Mouse (Mus musculus) forebrain, embryonic 12.5 days (tissue): Measurements from ENCODE around the gene Itk. TPM values are rescaled to one million over a fixed set of nuclear protein-coding genes. Genes with fewer than 3 reads are reported as not detected.

ENCODE experiments used
- ATAC-seq: fragments of 200-750 bp; cut with Nextera tagmentation; 2 replicates; pipeline ENCODE4 v1.8.0; 2017; ENCODE audit warnings: moderate TSS enrichment; ENCODE audit not compliant: low FRiP score
- H3K27ac ChIP-seq: fragments of 300-500 bp; sonication (generic); 2 replicates; pipeline ENCODE4 v1.5.1; 2016; ENCODE audit warnings: mild to moderate bottlenecking
- H3K27me3 ChIP-seq: fragments of 300-500 bp; sonication (generic); 2 replicates; pipeline ENCODE4 v1.6.1; 2016; ENCODE audit warnings: mild to moderate bottlenecking
- H3K36me3 ChIP-seq: fragments of 300-500 bp; sonication (generic); replicated peaks from 2 replicates; pipeline ENCODE4 v1.6.1; 2016; ENCODE audit warnings: mild to moderate bottlenecking
- H3K4me1 ChIP-seq: fragments of 300-500 bp; sonication (generic); 2 replicates; pipeline ENCODE4 v1.6.1; 2016
- H3K4me2 ChIP-seq: fragments of 300-500 bp; sonication (generic); 2 replicates; pipeline ENCODE4 v1.6.1; 2016; ENCODE audit warnings: mild to moderate bottlenecking, moderate library complexity
- H3K4me3 ChIP-seq: fragments of 300-500 bp; sonication (generic); replicated peaks from 2 replicates; pipeline ENCODE4 v1.5.1; 2016; ENCODE audit warnings: mild to moderate bottlenecking
- H3K9ac ChIP-seq: fragments of 300-500 bp; sonication (generic); 2 replicates; pipeline ENCODE4 v1.6.1; 2016; ENCODE audit warnings: mild to moderate bottlenecking
- H3K9me3 ChIP-seq: fragments of 300-500 bp; sonication (generic); 2 replicates; pipeline ENCODE4 v1.6.1; 2016
- WGBS: fragments of 180-500 bp; shearing (Covaris S2); methylation state at CpG from one replicate; pipeline ENCODE4 v1.1.7; 2016; 5-methylcytosine and 5-hydroxymethylcytosine counted together
- polyA plus RNA-seq: library from polyadenylated mRNA; unstranded; fragments of >200 nt; fragmentation: Nextera tagmentation; extraction: Ambion mirVana; gene quantifications from 2 replicates; pipeline ENCODE4 v1.2.1, GENCODE M21; 2016

Itk gene
- polyA plus RNA-seq, 1 experiment from 2014 or later = not detected

GRCm38 (mm10) chr11:46332217-46332616 lies 57.1 kb downstream of the Itk start:
- 91% methylated on average over 8 of the region's 8 CpGs for WGBS
- Histone ChIP-seq H3K27ac (no peak overlapping the region), H3K4me1 (no peaks in the 10 kb centered on the region), H3K27me3 (no peaks in the 10 kb centered on the region), H3K4me2 (no peak overlapping the region), H3K9ac (no peak overlapping the region), H3K36me3 (no peaks in the 10 kb centered on the region), H3K9me3 (no peaks in the 10 kb centered on the region), H3K4me3 (no peak overlapping the region)
- no peak for ATAC-seq

- Histone ChIP-seq H3K27ac (no peak overlapping the region), H3K9ac (no peak overlapping the region), H3K4me2 (no peak overlapping the region), H3K4me1 (no peaks in the 10 kb centered on the region), H3K27me3 (no peaks in the 10 kb centered on the region), H3K36me3 (no peaks in the 10 kb centered on the region), H3K9me3 (no peaks in the 10 kb centered on the region), H3K4me3 (no peak overlapping the region)
- ATAC-seq = no peak
- WGBS = 89% methylated on average over 16 of the region's 16 CpGs
These were observed 62.9 kb downstream of the Itk start for GRCm38 (mm10) chr11:46326271-46327015.

- Histone ChIP-seq H3K27me3 (no peaks in the 10 kb centered on the region), H3K4me1 (no peaks in the 10 kb centered on the region), H3K27ac (no peak overlapping the region), H3K9me3 (no peaks in the 10 kb centered on the region), H3K4me3 (no peak overlapping the region), H3K9ac (no peak overlapping the region), H3K4me2 (no peak overlapping the region), H3K36me3 (no peaks in the 10 kb centered on the region)
- 83% methylated on average over 7 of the region's 7 CpGs for WGBS
- no peak for ATAC-seq
These were observed 67.8 kb downstream of the Itk start for GRCm38 (mm10) chr11:46321559-46321958.

- WGBS = 80% methylated on average over 7 of the region's 7 CpGs
- Histone ChIP-seq H3K36me3 (no peaks in the 10 kb centered on the region), H3K27me3 (no peaks in the 10 kb centered on the region), H3K4me2 (no peak overlapping the region), H3K9me3 (no peaks in the 10 kb centered on the region), H3K4me3 (no peak overlapping the region), H3K9ac (no peak overlapping the region), H3K27ac (no peak overlapping the region), H3K4me1 (peaks cover 25% of the 10 kb centered on the region)
- ATAC-seq = no peak
These were observed 74.8 kb downstream of the Itk start for GRCm38 (mm10) chr11:46314534-46314933.

- WGBS = 83% methylated on average over 6 of the region's 6 CpGs
- H3K4me1 ChIP-seq = peaks cover 31% of the 10 kb centered on the region
- H3K9me3 ChIP-seq = no peaks in the 10 kb centered on the region
- H3K36me3 ChIP-seq = no peaks in the 10 kb centered on the region
- no peak overlapping the region for H3K9ac ChIP-seq
- no peak overlapping the region for H3K4me2 ChIP-seq
- no peak for ATAC-seq
- H3K27ac ChIP-seq = no peak overlapping the region
- no peak overlapping the region for H3K4me3 ChIP-seq
- no peaks in the 10 kb centered on the region for H3K27me3 ChIP-seq
These were observed 75.5 kb downstream of the Itk start for GRCm38 (mm10) chr11:46313851-46314250.

- peak; percentile 37 for ATAC-seq
- Histone ChIP-seq H3K27me3 (no peaks in the 10 kb centered on the region), H3K4me3 (peak within 1 kb of the TSS; percentile 79), H3K4me2 (peak within 1 kb of the TSS; percentile 92), H3K9me3 (no peaks in the 10 kb centered on the region), H3K36me3 (no peaks in the 10 kb centered on the region; the same call in 1 of the 2 replicates), H3K27ac (peak within 1 kb of the TSS; percentile 85), H3K4me1 (peaks cover 33% of the 10 kb centered on the region), H3K9ac (peak within 1 kb of the TSS; percentile 94)
- WGBS = 7% methylated on average over 11 of the region's 14 CpGs
These were observed 76.7 kb downstream of the Itk start, which contains the start of gene Cyfip2 for GRCm38 (mm10) chr11:46312523-46313035. Gene Cyfip2, minus strand, starts transcription at chr11:46312859.

GRCm38 (mm10) chr11:46311703-46312522 lies 77.4 kb downstream of the Itk start:
- Histone ChIP-seq H3K9ac (peak overlapping the region; percentile 94), H3K27ac (peak overlapping the region; percentile 85), H3K36me3 (no peaks in the 10 kb centered on the region; the same call in 1 of the 2 replicates), H3K4me3 (peak overlapping the region; percentile 79), H3K4me2 (peak overlapping the region; percentile 92), H3K4me1 (peaks cover 33% of the 10 kb centered on the region), H3K27me3 (no peaks in the 10 kb centered on the region), H3K9me3 (no peaks in the 10 kb centered on the region)
- under 1% methylated on average over 61 of the region's 71 CpGs for WGBS
- ATAC-seq = peak; percentile 90

GRCm38 (mm10) chr11:46311181-46311702 lies 78.1 kb downstream of the Itk start:
- Histone ChIP-seq H3K27ac (peak overlapping the region; percentile 85), H3K4me2 (peak overlapping the region; percentile 92), H3K4me1 (peaks cover 33% of the 10 kb centered on the region), H3K27me3 (no peaks in the 10 kb centered on the region), H3K9me3 (no peaks in the 10 kb centered on the region), H3K36me3 (no peaks in the 10 kb centered on the region; the same call in 1 of the 2 replicates), H3K4me3 (peak overlapping the region; percentile 79), H3K9ac (peak overlapping the region; percentile 94)
- WGBS = 4% methylated on average over 14 of the region's 14 CpGs
- no peak for ATAC-seq

- 46% methylated on average over 5 of the region's 5 CpGs for WGBS
- H3K4me1 ChIP-seq = peaks cover 33% of the 10 kb centered on the region
- peak overlapping the region; percentile 79 for H3K4me3 ChIP-seq
- H3K9me3 ChIP-seq = no peaks in the 10 kb centered on the region
- no peak for ATAC-seq
- H3K9ac ChIP-seq = peak overlapping the region; percentile 94
- H3K4me2 ChIP-seq = peak overlapping the region; percentile 92
- H3K27me3 ChIP-seq = no peaks in the 10 kb centered on the region
- H3K27ac ChIP-seq = peak overlapping the region; percentile 85
- H3K36me3 ChIP-seq = no peaks in the 10 kb centered on the region; the same call in 1 of the 2 replicates
These were observed 78.7 kb downstream of the Itk start for GRCm38 (mm10) chr11:46310647-46311063.

GRCm38 (mm10) chr11:46309808-46310555 lies 79.3 kb downstream of the Itk start:
- Histone ChIP-seq H3K9me3 (no peaks in the 10 kb centered on the region), H3K9ac (peak overlapping the region; percentile 94), H3K4me1 (peaks cover 38% of the 10 kb centered on the region), H3K36me3 (no peaks in the 10 kb centered on the region; the same call in 1 of the 2 replicates), H3K4me3 (peak overlapping the region; percentile 79), H3K4me2 (peak overlapping the region; percentile 92), H3K27me3 (no peaks in the 10 kb centered on the region), H3K27ac (peak overlapping the region; percentile 85)
- ATAC-seq = peak; percentile 33
- WGBS = 7% methylated on average over 10 of the region's 10 CpGs

- Histone ChIP-seq H3K4me2 (peak overlapping the region; percentile 92), H3K27me3 (no peaks in the 10 kb centered on the region), H3K4me3 (peak overlapping the region; percentile 79), H3K4me1 (peaks cover 42% of the 10 kb centered on the region), H3K36me3 (no peaks in the 10 kb centered on the region; the same call in 1 of the 2 replicates), H3K9me3 (no peaks in the 10 kb centered on the region), H3K9ac (no peak overlapping the region; the same call in 1 of the 2 replicates), H3K27ac (peak overlapping the region; percentile 85)
- no peak; the same call in 1 of the 2 replicates for ATAC-seq
- WGBS = 54% methylated on average over 20 of the region's 20 CpGs
These were observed 80.1 kb downstream of the Itk start for GRCm38 (mm10) chr11:46309111-46309741.
